Mouse (Mus musculus): Measurements from ENCODE around the gene Ksr1.
A peak's percentile ranks its signal among the peaks of the same experiment; 100 is the strongest.

The Ksr1 gene

GRCm38 (mm10) chr11:79066191-79066530, 80.0 kb downstream of the Ksr1 start:
- no peak for DNase-seq (ENCODE audit: low read depth, low spot score)

GRCm38 (mm10) chr11:79065463-79066190, 80.6 kb downstream of the Ksr1 start:
- DNase-seq (ENCODE audit: low read depth, low spot score), result no peak

GRCm38 (mm10) chr11:79064311-79064710, 81.9 kb downstream of the Ksr1 start:
- DNase-seq (ENCODE audit: low read depth, low spot score), result no peak

- no peak for DNase-seq (ENCODE audit: low read depth, low spot score)
These were observed 82.6 kb downstream of the Ksr1 start for GRCm38 (mm10) chr11:79063616-79064015.

GRCm38 (mm10) chr11:79062897-79063296, 83.3 kb downstream of the Ksr1 start:
- peak; percentile 34 for DNase-seq (ENCODE audit: low read depth, low spot score)

GRCm38 (mm10) chr11:79061839-79062238, 84.4 kb downstream of the Ksr1 start:
- no peak for DNase-seq (ENCODE audit: low read depth, low spot score)

- DNase-seq (ENCODE audit: low read depth, low spot score), result no peak
These were observed 86.4 kb downstream of the Ksr1 start for GRCm38 (mm10) chr11:79059850-79060249.

- no peak for DNase-seq (ENCODE audit: low read depth, low spot score)
These were observed 87.1 kb downstream of the Ksr1 start for GRCm38 (mm10) chr11:79059062-79059461.

- no peak for DNase-seq (ENCODE audit: low read depth, low spot score)
These were observed 87.6 kb downstream of the Ksr1 start for GRCm38 (mm10) chr11:79058610-79059009.

- no peak for DNase-seq (ENCODE audit: low read depth, low spot score)
These were observed 88.4 kb downstream of the Ksr1 start for GRCm38 (mm10) chr11:79057809-79058208.

- DNase-seq (ENCODE audit: low read depth, low spot score), result no peak
These were observed 89.3 kb downstream of the Ksr1 start for GRCm38 (mm10) chr11:79056891-79057290.

GRCm38 (mm10) chr11:79056027-79056426, 90.2 kb downstream of the Ksr1 start:
- no peak for DNase-seq (ENCODE audit: low read depth, low spot score)

- DNase-seq (ENCODE audit: low read depth, low spot score), result no peak
These were observed 91.0 kb downstream of the Ksr1 start for GRCm38 (mm10) chr11:79055161-79055560.

GRCm38 (mm10) chr11:79054161-79055152, 91.8 kb downstream of the Ksr1 start:
- DNase-seq (ENCODE audit: low read depth, low spot score), result no peak

GRCm38 (mm10) chr11:79053437-79053836, 92.8 kb downstream of the Ksr1 start:
- no peak for DNase-seq (ENCODE audit: low read depth, low spot score)

GRCm38 (mm10) chr11:79052769-79053168, 93.4 kb downstream of the Ksr1 start:
- no peak for DNase-seq (ENCODE audit: low read depth, low spot score)

GRCm38 (mm10) chr11:79051522-79051921, 94.7 kb downstream of the Ksr1 start:
- no peak for DNase-seq (ENCODE audit: low read depth, low spot score)

GRCm38 (mm10) chr11:79050781-79051507, 95.3 kb downstream of the Ksr1 start:
- DNase-seq (ENCODE audit: low read depth, low spot score), result no peak

GRCm38 (mm10) chr11:79048906-79049305, 97.3 kb downstream of the Ksr1 start:
- no peak for DNase-seq (ENCODE audit: low read depth, low spot score)

GRCm38 (mm10) chr11:79047180-79047727, 99.0 kb downstream of the Ksr1 start:
- DNase-seq (ENCODE audit: low read depth, low spot score), result no peak

GRCm38 (mm10) chr11:79046561-79047155, 99.5 kb downstream of the Ksr1 start:
- DNase-seq (ENCODE audit: low read depth, low spot score), result no peak

Data from telencephalon, adult 2 months (tissue).